Mouse (Mus musculus): ENCODE results near the gene Syde2. TPM values are rescaled to one million over a fixed set of nuclear protein-coding genes. Genes with fewer than 3 reads are reported as not detected.

The Syde2 gene
- total and polyA plus RNA-seq, 2 experiments from 2014 or later: 10.5 to 42.0 TPM

- no peak for TF ChIP-seq CTCF (IDR thresholded peaks at IDR 0.05; ENCODE audit: low read depth)
These were observed 37.8 kb downstream of the Syde2 start for GRCm38 (mm10) chr3:146025499-146025898.

GRCm38 (mm10) chr3:146027116-146027515 is 39.4 kb downstream of the Syde2 start:
- ATAC-seq (ENCODE audit: insufficient read depth, low read depth): no peak
- WGBS: 24% methylated on average over 6 of the region's 6 CpGs
- H3K27ac ChIP-seq (ENCODE audit: low read depth): no peak overlapping the region

More at GRCm38 (mm10) chr3:146025499-146025898, 37.8 kb downstream of the Syde2 start:
- no peak overlapping the region for H3K27ac ChIP-seq (ENCODE audit: low read depth)
- H3K4me1 ChIP-seq (ENCODE audit: control insufficient read depth, insufficient read depth): peaks cover 8% of the 10 kb centered on the region; the same call in 1 of the 2 replicates
- no peak overlapping the region for H3K9ac ChIP-seq (replicated peaks; ENCODE audit: low read depth, low read length)
- H3K4me3 ChIP-seq (ENCODE audit: low read depth, low read length): no peak overlapping the region
- no peak for ATAC-seq (ENCODE audit: insufficient read depth, low read depth)
- 85% methylated on average over 6 of the region's 6 CpGs for WGBS
- H3K9me3 ChIP-seq (replicated peaks; ENCODE audit: control insufficient read depth, low read length): no peaks in the 10 kb centered on the region
- peaks cover 27% of the 10 kb centered on the region for H3K36me3 ChIP-seq (replicated peaks; ENCODE audit: control insufficient read depth, insufficient read depth, low read length)
- DNase-seq (ENCODE audit: low spot score): no peak
- H3K27me3 ChIP-seq (ENCODE audit: control insufficient read depth, insufficient read depth, low read length): no peaks in the 10 kb centered on the region
- H3K4me2 ChIP-seq (ENCODE audit: low read depth, low read length): no peak overlapping the region

GRCm38 (mm10) chr3:146028406-146028805 is 40.7 kb downstream of the Syde2 start:
- WGBS: 88% methylated on average over 2 of the region's 2 CpGs
- peaks cover 9% of the 10 kb centered on the region; the same call in 1 of the 2 replicates for H3K36me3 ChIP-seq (replicated peaks; ENCODE audit: control insufficient read depth, insufficient read depth, low read length)
- H3K4me2 ChIP-seq (ENCODE audit: low read depth, low read length): no peak overlapping the region
- no peak overlapping the region for H3K27ac ChIP-seq (ENCODE audit: low read depth)
- DNase-seq (ENCODE audit: low spot score): no peak
- no peak overlapping the region for H3K4me3 ChIP-seq (ENCODE audit: low read depth, low read length)
- TF ChIP-seq EP300 (IDR thresholded peaks at IDR 0.05; ENCODE audit: low read depth) (no peak), CTCF (IDR thresholded peaks at IDR 0.05; ENCODE audit: low read depth) (no peak)
- ATAC-seq (ENCODE audit: insufficient read depth, low read depth): no peak
- peaks cover 12% of the 10 kb centered on the region; the same call in 1 of the 2 replicates for H3K4me1 ChIP-seq (ENCODE audit: control insufficient read depth, insufficient read depth)
- no peaks in the 10 kb centered on the region for H3K27me3 ChIP-seq (ENCODE audit: control insufficient read depth, insufficient read depth, low read length)
- 0 out of 2 replicates have a peak, but pooled peaks cover 4% of the 10 kb centered on the region for H3K9me3 ChIP-seq (replicated peaks; ENCODE audit: control insufficient read depth, low read length)
- H3K9ac ChIP-seq (replicated peaks; ENCODE audit: low read depth, low read length): no peak overlapping the region

More at GRCm38 (mm10) chr3:146027116-146027515, 39.4 kb downstream of the Syde2 start:
- H3K9me3 ChIP-seq (replicated peaks; ENCODE audit: control insufficient read depth, low read length): no peaks in the 10 kb centered on the region
- DNase-seq (ENCODE audit: low spot score): no peak
- H3K27me3 ChIP-seq (ENCODE audit: control insufficient read depth, insufficient read depth, low read length): no peaks in the 10 kb centered on the region
- TF ChIP-seq CTCF (IDR thresholded peaks at IDR 0.05; ENCODE audit: low read depth) (no peak), EP300 (IDR thresholded peaks at IDR 0.05; ENCODE audit: low read depth) (no peak)
- no peak overlapping the region for H3K4me2 ChIP-seq (ENCODE audit: low read depth, low read length)
- peaks cover 12% of the 10 kb centered on the region; the same call in 1 of the 2 replicates for H3K4me1 ChIP-seq (ENCODE audit: control insufficient read depth, insufficient read depth)
- peaks cover 22% of the 10 kb centered on the region for H3K36me3 ChIP-seq (replicated peaks; ENCODE audit: control insufficient read depth, insufficient read depth, low read length)
- no peak overlapping the region for H3K9ac ChIP-seq (replicated peaks; ENCODE audit: low read depth, low read length)
- H3K4me3 ChIP-seq (ENCODE audit: low read depth, low read length): no peak overlapping the region

- H3K9ac ChIP-seq (replicated peaks; ENCODE audit: low read depth, low read length): no peak overlapping the region
- WGBS: 88% methylated on average over 3 of the region's 3 CpGs
These were observed 41.6 kb downstream of the Syde2 start for GRCm38 (mm10) chr3:146029234-146029633.

DNA sequence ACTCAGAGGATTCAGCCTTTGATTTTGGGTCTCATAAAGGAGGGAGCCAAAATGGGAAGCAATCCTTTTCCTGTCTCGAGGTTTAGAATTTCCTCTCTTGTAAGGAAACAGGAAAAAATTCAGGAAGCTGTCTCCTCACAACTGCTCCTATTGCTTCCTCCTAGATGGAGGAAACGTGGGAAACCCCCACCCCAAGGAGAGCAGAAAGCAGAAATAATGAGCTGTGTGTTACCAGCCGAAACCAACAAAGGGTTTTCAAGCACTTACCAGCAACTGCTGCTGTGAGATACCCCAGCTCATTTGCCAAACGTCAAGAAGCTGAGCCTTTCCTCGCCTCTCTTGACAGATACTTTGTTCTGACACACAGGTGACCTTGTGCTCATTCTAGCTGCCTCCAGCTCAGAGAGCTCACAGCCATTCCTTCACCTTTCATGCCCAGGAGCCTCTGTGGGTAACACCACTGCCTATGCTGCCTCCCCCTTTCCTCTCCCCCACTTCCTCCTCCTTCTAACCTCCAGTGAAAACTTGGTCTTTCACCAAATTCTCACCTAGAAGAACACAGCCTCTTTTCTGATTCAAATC is 42.7 kb downstream of the Syde2 start:
- no peaks in the 10 kb centered on the region for H3K27me3 ChIP-seq (ENCODE audit: control insufficient read depth, insufficient read depth, low read length)
- ATAC-seq (ENCODE audit: insufficient read depth, low read depth) (no peak), DNase-seq (ENCODE audit: low spot score) (no peak)
- WGBS: 18% methylated on average over 5 of the region's 5 CpGs
- no peak overlapping the region for H3K4me3 ChIP-seq (ENCODE audit: low read depth, low read length)
- no peak overlapping the region for H3K9ac ChIP-seq (replicated peaks; ENCODE audit: low read depth, low read length)
- peaks cover 12% of the 10 kb centered on the region; the same call in 1 of the 2 replicates for H3K4me1 ChIP-seq (ENCODE audit: control insufficient read depth, insufficient read depth)
- no peaks in the 10 kb centered on the region for H3K36me3 ChIP-seq (replicated peaks; ENCODE audit: control insufficient read depth, insufficient read depth, low read length)
- no peak overlapping the region for H3K27ac ChIP-seq (ENCODE audit: low read depth)
- no peak overlapping the region for H3K4me2 ChIP-seq (ENCODE audit: low read depth, low read length)
- TF ChIP-seq EP300 (IDR thresholded peaks at IDR 0.05; ENCODE audit: low read depth): no peak
- no peak for TF ChIP-seq CTCF (IDR thresholded peaks at IDR 0.05; ENCODE audit: low read depth)
- 0 out of 2 replicates have a peak, but pooled peaks cover 4% of the 10 kb centered on the region for H3K9me3 ChIP-seq (replicated peaks; ENCODE audit: control insufficient read depth, low read length)

More at GRCm38 (mm10) chr3:146029234-146029633, 41.6 kb downstream of the Syde2 start:
- Histone ChIP-seq H3K27ac (ENCODE audit: low read depth) (no peak overlapping the region), H3K36me3 (replicated peaks; ENCODE audit: control insufficient read depth, insufficient read depth, low read length) (peaks cover 3% of the 10 kb centered on the region; the same call in 1 of the 2 replicates), H3K9me3 (replicated peaks; ENCODE audit: control insufficient read depth, low read length) (0 out of 2 replicates have a peak, but pooled peaks cover 4% of the 10 kb centered on the region), H3K4me1 (ENCODE audit: control insufficient read depth, insufficient read depth) (peaks cover 12% of the 10 kb centered on the region; the same call in 1 of the 2 replicates), H3K4me3 (ENCODE audit: low read depth, low read length) (no peak overlapping the region), H3K27me3 (ENCODE audit: control insufficient read depth, insufficient read depth, low read length) (no peaks in the 10 kb centered on the region), H3K4me2 (ENCODE audit: low read depth, low read length) (no peak overlapping the region)
- no peak for TF ChIP-seq EP300 (IDR thresholded peaks at IDR 0.05; ENCODE audit: low read depth)
- TF ChIP-seq CTCF (IDR thresholded peaks at IDR 0.05; ENCODE audit: low read depth): no peak
- DNase-seq (ENCODE audit: low spot score) (no peak), ATAC-seq (ENCODE audit: insufficient read depth, low read depth) (no peak)
